Mouse (Mus musculus): ENCODE measurements around the gene Zfp950. TPM values are rescaled to one million over a fixed set of nuclear protein-coding genes. Genes with fewer than 3 reads are reported as not detected.

Zfp950 gene
- polyA plus RNA-seq, 1 experiment from 2014 or later, result 26.3 TPM

- Histone ChIP-seq H3K9me3 (replicated peaks) (no peaks in the 10 kb centered on the region), H3K27me3 (no peaks in the 10 kb centered on the region), H3K27ac (no peak overlapping the region), H3K9ac (no peak overlapping the region), H3K4me1 (replicated peaks) (no peaks in the 10 kb centered on the region), H3K36me3 (peaks cover 55% of the 10 kb centered on the region), H3K4me2 (no peak overlapping the region), H3K4me3 (no peak overlapping the region)
- WGBS, result 85% methylated on average over 4 of the region's 4 CpGs
- ATAC-seq (replicated peaks; ENCODE audit: insufficient number of reproducible peaks, insufficient read depth, low FRiP score, low read depth), result no peak
Observed at GRCm38 (mm10) chr19:61090541-61090940, 50.1 kb downstream of the Zfp950 start.

GRCm38 (mm10) chr19:61089001-61089400 is 51.6 kb downstream of the Zfp950 start:
- Histone ChIP-seq H3K27me3 (no peaks in the 10 kb centered on the region), H3K4me2 (no peak overlapping the region), H3K9me3 (replicated peaks) (no peaks in the 10 kb centered on the region), H3K9ac (no peak overlapping the region), H3K4me1 (replicated peaks) (no peaks in the 10 kb centered on the region), H3K4me3 (no peak overlapping the region), H3K27ac (no peak overlapping the region), H3K36me3 (peaks cover 49% of the 10 kb centered on the region)
- ATAC-seq (replicated peaks; ENCODE audit: insufficient number of reproducible peaks, insufficient read depth, low FRiP score, low read depth), result no peak
- WGBS, result 89% methylated on average over 3 of the region's 3 CpGs

GRCm38 (mm10) chr19:61087781-61088180 is 52.9 kb downstream of the Zfp950 start:
- no peaks in the 10 kb centered on the region for H3K9me3 ChIP-seq (replicated peaks)
- WGBS, result 86% methylated on average over 1 of the region's 1 CpGs
- no peak for ATAC-seq (replicated peaks; ENCODE audit: insufficient number of reproducible peaks, insufficient read depth, low FRiP score, low read depth)
- no peaks in the 10 kb centered on the region for H3K4me1 ChIP-seq (replicated peaks)
- H3K4me3 ChIP-seq, result no peak overlapping the region
- H3K27ac ChIP-seq, result no peak overlapping the region
- no peak overlapping the region for H3K4me2 ChIP-seq
- H3K36me3 ChIP-seq, result peaks cover 45% of the 10 kb centered on the region
- H3K27me3 ChIP-seq, result no peaks in the 10 kb centered on the region
- no peak overlapping the region for H3K9ac ChIP-seq

GRCm38 (mm10) chr19:61085217-61085616 is 55.4 kb downstream of the Zfp950 start:
- H3K4me2 ChIP-seq, result no peak overlapping the region
- H3K9me3 ChIP-seq (replicated peaks), result no peaks in the 10 kb centered on the region
- H3K27me3 ChIP-seq, result no peaks in the 10 kb centered on the region
- WGBS, result 63% methylated on average over 2 of the region's 2 CpGs
- H3K9ac ChIP-seq, result no peak overlapping the region
- H3K36me3 ChIP-seq, result peaks cover 35% of the 10 kb centered on the region
- H3K4me1 ChIP-seq (replicated peaks), result no peaks in the 10 kb centered on the region
- H3K27ac ChIP-seq, result no peak overlapping the region
- no peak for ATAC-seq (replicated peaks; ENCODE audit: insufficient number of reproducible peaks, insufficient read depth, low FRiP score, low read depth)
- H3K4me3 ChIP-seq, result no peak overlapping the region

- H3K36me3 ChIP-seq, result peaks cover 27% of the 10 kb centered on the region
- H3K9ac ChIP-seq, result no peak overlapping the region
- WGBS, result 47% methylated on average over 4 of the region's 4 CpGs
- H3K4me2 ChIP-seq, result no peak overlapping the region
- no peak overlapping the region for H3K27ac ChIP-seq
- peak; percentile 47; the same call in 1 of the 2 replicates for ATAC-seq (replicated peaks; ENCODE audit: insufficient number of reproducible peaks, insufficient read depth, low FRiP score, low read depth)
- no peaks in the 10 kb centered on the region for H3K27me3 ChIP-seq
- H3K9me3 ChIP-seq (replicated peaks), result no peaks in the 10 kb centered on the region
- H3K4me3 ChIP-seq, result no peak overlapping the region
- H3K4me1 ChIP-seq (replicated peaks), result no peaks in the 10 kb centered on the region
Observed at GRCm38 (mm10) chr19:61084149-61084940, 56.3 kb downstream of the Zfp950 start.

- Histone ChIP-seq H3K36me3 (peaks cover 20% of the 10 kb centered on the region), H3K4me2 (no peak overlapping the region), H3K27ac (no peak overlapping the region), H3K27me3 (no peaks in the 10 kb centered on the region), H3K9ac (no peak overlapping the region), H3K4me1 (replicated peaks) (no peaks in the 10 kb centered on the region), H3K9me3 (replicated peaks) (no peaks in the 10 kb centered on the region), H3K4me3 (no peak overlapping the region)
- ATAC-seq (replicated peaks; ENCODE audit: insufficient number of reproducible peaks, insufficient read depth, low FRiP score, low read depth), result no peak
- WGBS, result 90% methylated on average over 8 of the region's 8 CpGs
Observed at GRCm38 (mm10) chr19:61083006-61083405, 57.6 kb downstream of the Zfp950 start.

GRCm38 (mm10) chr19:61080251-61080749 is 60.3 kb downstream of the Zfp950 start:
- Histone ChIP-seq H3K27ac (no peak overlapping the region), H3K4me1 (replicated peaks) (no peaks in the 10 kb centered on the region), H3K4me2 (no peak overlapping the region), H3K9me3 (replicated peaks) (no peaks in the 10 kb centered on the region), H3K9ac (no peak overlapping the region), H3K4me3 (no peak overlapping the region), H3K27me3 (no peaks in the 10 kb centered on the region), H3K36me3 (peaks cover 11% of the 10 kb centered on the region; the same call in 1 of the 2 replicates)
- ATAC-seq (replicated peaks; ENCODE audit: insufficient number of reproducible peaks, insufficient read depth, low FRiP score, low read depth), result no peak
- WGBS, result 87% methylated on average over 5 of the region's 5 CpGs

GRCm38 (mm10) chr19:61078622-61079021 is 62.0 kb downstream of the Zfp950 start:
- H3K27ac ChIP-seq, result no peak overlapping the region
- no peak overlapping the region for H3K4me2 ChIP-seq
- no peak overlapping the region for H3K4me3 ChIP-seq
- H3K36me3 ChIP-seq, result peaks cover 14% of the 10 kb centered on the region; the same call in 1 of the 2 replicates
- H3K27me3 ChIP-seq, result no peaks in the 10 kb centered on the region
- H3K9me3 ChIP-seq (replicated peaks), result no peaks in the 10 kb centered on the region
- no peak overlapping the region for H3K9ac ChIP-seq
- no peaks in the 10 kb centered on the region for H3K4me1 ChIP-seq (replicated peaks)
- ATAC-seq (replicated peaks; ENCODE audit: insufficient number of reproducible peaks, insufficient read depth, low FRiP score, low read depth), result no peak
- WGBS, result 63% methylated on average over 3 of the region's 3 CpGs

GRCm38 (mm10) chr19:61065011-61065410 is 75.6 kb downstream of the Zfp950 start:
- Histone ChIP-seq H3K4me1 (replicated peaks) (no peaks in the 10 kb centered on the region), H3K4me2 (no peak overlapping the region), H3K9ac (no peak overlapping the region), H3K27ac (no peak overlapping the region), H3K9me3 (replicated peaks) (no peaks in the 10 kb centered on the region), H3K27me3 (no peaks in the 10 kb centered on the region), H3K4me3 (no peak overlapping the region), H3K36me3 (peaks cover 5% of the 10 kb centered on the region; the same call in 1 of the 2 replicates)
- 82% methylated on average over 1 of the region's 1 CpGs for WGBS
- no peak for ATAC-seq (replicated peaks; ENCODE audit: insufficient number of reproducible peaks, insufficient read depth, low FRiP score, low read depth)

- 90% methylated on average over 3 of the region's 3 CpGs for WGBS
Observed at GRCm38 (mm10) chr19:61064386-61064785, 76.3 kb downstream of the Zfp950 start.

GRCm38 (mm10) chr19:61057581-61057980 is 83.1 kb downstream of the Zfp950 start:
- H3K27me3 ChIP-seq, result no peaks in the 10 kb centered on the region
- WGBS, result 44% methylated on average over 3 of the region's 3 CpGs
- H3K4me3 ChIP-seq, result no peak overlapping the region
- H3K36me3 ChIP-seq, result no peaks in the 10 kb centered on the region
- H3K27ac ChIP-seq, result no peak overlapping the region
- peaks cover 8% of the 10 kb centered on the region; the same call in 1 of the 2 replicates for H3K4me1 ChIP-seq (replicated peaks)
- no peak; the same call in 1 of the 2 replicates for ATAC-seq (replicated peaks; ENCODE audit: insufficient number of reproducible peaks, insufficient read depth, low FRiP score, low read depth)
- no peak overlapping the region for H3K4me2 ChIP-seq
- H3K9me3 ChIP-seq (replicated peaks), result no peaks in the 10 kb centered on the region
- no peak overlapping the region for H3K9ac ChIP-seq

More at GRCm38 (mm10) chr19:61064386-61064785, 76.3 kb downstream of the Zfp950 start:
- no peaks in the 10 kb centered on the region for H3K27me3 ChIP-seq
- H3K4me1 ChIP-seq (replicated peaks), result no peaks in the 10 kb centered on the region
- no peak for ATAC-seq (replicated peaks; ENCODE audit: insufficient number of reproducible peaks, insufficient read depth, low FRiP score, low read depth)
- peaks cover 5% of the 10 kb centered on the region; the same call in 1 of the 2 replicates for H3K36me3 ChIP-seq
- H3K27ac ChIP-seq, result no peak overlapping the region
- H3K9me3 ChIP-seq (replicated peaks), result no peaks in the 10 kb centered on the region
- no peak overlapping the region for H3K4me2 ChIP-seq
- H3K4me3 ChIP-seq, result no peak overlapping the region
- no peak overlapping the region for H3K9ac ChIP-seq

All from heart, embryonic 15.5 days (tissue).